Mouse (Mus musculus) neural tube, embryonic 13.5 days (tissue): ENCODE measurements around the gene Gm42417. TPM values are rescaled to one million over a fixed set of nuclear protein-coding genes. Genes with fewer than 3 reads are reported as not detected.

Source experiments
- ATAC-seq: fragments of 200-750 bp; cut with Nextera tagmentation; 2 replicates; pipeline ENCODE4 v1.8.0; 2017; ENCODE audit warnings: low read depth, mild to moderate bottlenecking, moderate TSS enrichment, moderate library complexity
- H3K27ac ChIP-seq: fragments of 300-500 bp; sonication (generic); replicated peaks from 2 replicates; pipeline ENCODE4 v1.5.1; 2015; ENCODE audit warnings: moderate library complexity, mild to moderate bottlenecking, inconsistent platforms
- H3K27me3 ChIP-seq: fragments of 300-500 bp; sonication (generic); 2 replicates; pipeline ENCODE4 v1.6.1; 2015; ENCODE audit warnings: mild to moderate bottlenecking, inconsistent platforms
- H3K36me3 ChIP-seq: fragments of 300-500 bp; sonication (generic); 2 replicates; pipeline ENCODE4 v1.6.1; 2015; ENCODE audit warnings: mild to moderate bottlenecking, inconsistent platforms
- H3K4me1 ChIP-seq: fragments of 300-500 bp; sonication (generic); replicated peaks from 2 replicates; pipeline ENCODE4 v1.6.1; 2015; ENCODE audit warnings: inconsistent platforms
- H3K4me2 ChIP-seq: fragments of 300-500 bp; sonication (generic); 2 replicates; pipeline ENCODE4 v1.6.1; 2015; ENCODE audit warnings: inconsistent platforms, mild to moderate bottlenecking, moderate library complexity
- H3K4me3 ChIP-seq: fragments of 300-500 bp; sonication (generic); 2 replicates; pipeline ENCODE4 v1.5.1; 2015; ENCODE audit warnings: mild to moderate bottlenecking, inconsistent platforms
- H3K9ac ChIP-seq: fragments of 300-500 bp; sonication (generic); 2 replicates; pipeline ENCODE4 v1.6.1; 2015; ENCODE audit warnings: moderate library complexity, mild to moderate bottlenecking, inconsistent platforms
- H3K9me3 ChIP-seq: fragments of 300-500 bp; sonication (generic); 2 replicates; pipeline ENCODE4 v1.6.1; 2016; ENCODE audit warnings: inconsistent platforms
- WGBS: fragments of 180-500 bp; shearing (Covaris S2); methylation state at CpG from one replicate; pipeline ENCODE4 v1.1.7; 2015; 5-methylcytosine and 5-hydroxymethylcytosine counted together
- polyA plus RNA-seq: library from polyadenylated mRNA; unstranded; fragments of >200 nt; fragmentation: Nextera tagmentation; extraction: Ambion mirVana; gene quantifications from 2 replicates; pipeline ENCODE4 v1.2.1, GENCODE M21; 2015

The Gm42417 gene
- polyA plus RNA-seq, 1 experiment from 2014 or later, result 0.32 TPM

- Histone ChIP-seq H3K9ac (peak overlapping the region; percentile 48; the same call in 1 of the 2 replicates), H3K27me3 (no peaks in the 10 kb centered on the region), H3K4me2 (no peak overlapping the region), H3K4me1 (peaks cover 62% of the 10 kb centered on the region), H3K27ac (no peak overlapping the region), H3K4me3 (no peak overlapping the region), H3K9me3 (no peaks in the 10 kb centered on the region), H3K36me3 (peaks cover 71% of the 10 kb centered on the region)
- no peak for ATAC-seq
- WGBS, result 75% methylated on average over 20 of the region's 20 CpGs
Measured at GRCm38 (mm10) chr1:36550075-36550863, 11.0 kb upstream of the Gm42417 start.

DNA sequence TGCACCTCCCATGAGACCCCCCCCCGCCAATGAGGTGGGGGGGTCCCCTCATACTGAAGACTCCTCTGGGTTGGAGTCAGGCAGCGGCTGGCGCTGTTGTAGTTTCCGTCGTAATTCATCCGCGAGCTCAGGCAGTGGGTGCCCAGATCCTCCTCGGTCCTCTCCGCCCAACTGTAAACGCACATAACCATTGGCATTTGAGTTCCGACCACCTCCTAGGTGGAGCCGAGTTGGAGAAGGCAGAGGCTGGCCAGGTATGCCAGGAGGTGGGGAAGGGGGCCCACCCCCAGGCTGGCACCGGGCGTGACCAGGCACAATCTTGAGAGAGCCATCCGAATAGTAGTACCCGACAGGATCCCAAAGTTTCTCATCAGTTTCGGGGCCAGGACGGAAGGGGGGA lies 10.3 kb upstream of the Gm42417 start:
- Histone ChIP-seq H3K36me3 (peaks cover 64% of the 10 kb centered on the region), H3K27me3 (no peaks in the 10 kb centered on the region), H3K9me3 (no peaks in the 10 kb centered on the region), H3K4me3 (no peak overlapping the region), H3K4me2 (0 out of 2 replicates have a peak overlapping the region, but pooled peaks have one; percentile 9), H3K9ac (peak overlapping the region; percentile 48; the same call in 1 of the 2 replicates), H3K27ac (no peak overlapping the region), H3K4me1 (peaks cover 54% of the 10 kb centered on the region)
- ATAC-seq, result no peak
- 75% methylated on average over 18 of the region's 18 CpGs for WGBS

- no peak for ATAC-seq
- H3K36me3 ChIP-seq, result peaks cover 56% of the 10 kb centered on the region
- peak overlapping the region; percentile 82 for H3K27ac ChIP-seq
- no peaks in the 10 kb centered on the region for H3K27me3 ChIP-seq
- H3K4me1 ChIP-seq, result peaks cover 47% of the 10 kb centered on the region
- H3K9ac ChIP-seq, result peak overlapping the region; percentile 48
- no peaks in the 10 kb centered on the region for H3K9me3 ChIP-seq
- H3K4me2 ChIP-seq, result peak overlapping the region; percentile 9; the same call in 1 of the 2 replicates
- 50% methylated on average over 8 of the region's 8 CpGs for WGBS
- no peak overlapping the region for H3K4me3 ChIP-seq
Measured at GRCm38 (mm10) chr1:36548771-36549170, 9.5 kb upstream of the Gm42417 start.

- H3K4me3 ChIP-seq, result no peak overlapping the region
- H3K27me3 ChIP-seq, result no peaks in the 10 kb centered on the region
- no peaks in the 10 kb centered on the region for H3K9me3 ChIP-seq
- WGBS, result 31% methylated on average over 9 of the region's 9 CpGs
- H3K27ac ChIP-seq, result peak overlapping the region; percentile 82
- H3K9ac ChIP-seq, result peak overlapping the region; percentile 48
- H3K4me1 ChIP-seq, result peaks cover 42% of the 10 kb centered on the region
- H3K4me2 ChIP-seq, result peak overlapping the region; percentile 9; the same call in 1 of the 2 replicates
- no peak for ATAC-seq
- H3K36me3 ChIP-seq, result peaks cover 50% of the 10 kb centered on the region
Measured at GRCm38 (mm10) chr1:36547981-36548598, 8.9 kb upstream of the Gm42417 start.

DNA sequence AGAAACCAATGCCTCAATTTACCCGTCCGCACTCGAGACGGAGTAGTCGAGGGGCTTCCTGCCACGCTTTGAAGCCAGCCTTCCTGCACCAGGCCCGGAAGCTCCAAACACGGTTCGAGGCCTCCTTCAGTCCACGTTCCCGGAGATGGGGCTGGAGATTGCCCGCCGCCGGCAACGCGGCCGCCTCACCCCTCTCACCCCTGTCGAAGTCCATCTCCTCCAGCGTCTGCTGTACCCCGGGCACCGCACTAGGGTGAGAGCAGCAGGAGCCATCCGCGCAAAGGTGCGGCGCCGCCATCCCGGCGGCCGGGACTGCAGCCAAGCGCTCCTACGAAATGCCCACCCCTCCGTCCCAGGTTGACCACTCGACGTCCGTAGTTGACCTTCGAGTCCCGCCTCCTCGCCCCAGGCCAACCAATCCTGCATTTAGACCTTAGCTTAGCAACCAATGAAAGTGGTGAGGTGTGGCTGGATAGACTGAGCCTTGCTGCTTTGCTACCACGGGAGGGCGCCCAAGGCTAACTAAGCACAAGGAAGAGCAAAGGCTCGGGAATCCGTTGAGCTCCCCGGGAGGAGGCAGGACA lies 7.8 kb upstream of the Gm42417 start, which contains the start of gene Ankrd39:
Ankrd39 (minus strand) TSS at position 558 of the 584 bp plus-strand sequence.
- peak within 1 kb of the TSS; percentile 56 for H3K4me2 ChIP-seq
- H3K27ac ChIP-seq, result peak within 1 kb of the TSS; percentile 82
- peak; percentile 96 for ATAC-seq
- no peaks in the 10 kb centered on the region for H3K9me3 ChIP-seq
- H3K4me3 ChIP-seq, result peak within 1 kb of the TSS; percentile 56
- H3K4me1 ChIP-seq, result peaks cover 42% of the 10 kb centered on the region
- WGBS, result under 1% methylated on average over 43 of the region's 43 CpGs
- peak within 1 kb of the TSS; percentile 80 for H3K9ac ChIP-seq
- peaks cover 41% of the 10 kb centered on the region for H3K36me3 ChIP-seq
- H3K27me3 ChIP-seq, result no peaks in the 10 kb centered on the region

GRCm38 (mm10) chr1:36545845-36546600 lies 6.8 kb upstream of the Gm42417 start:
- no peak overlapping the region for H3K27ac ChIP-seq
- 66% methylated on average over 19 of the region's 19 CpGs for WGBS
- no peak for ATAC-seq

GRCm38 (mm10) chr1:36545382-36545781 lies 6.2 kb upstream of the Gm42417 start:
- Histone ChIP-seq H3K4me1 (peaks cover 42% of the 10 kb centered on the region), H3K4me3 (no peak overlapping the region), H3K36me3 (peaks cover 39% of the 10 kb centered on the region), H3K27ac (no peak overlapping the region), H3K27me3 (no peaks in the 10 kb centered on the region), H3K9me3 (no peaks in the 10 kb centered on the region), H3K9ac (no peak overlapping the region), H3K4me2 (0 out of 2 replicates have a peak overlapping the region, but pooled peaks have one; percentile 56)
- no peak for ATAC-seq
- WGBS, result 76% methylated on average over 2 of the region's 2 CpGs

More at GRCm38 (mm10) chr1:36545845-36546600, 6.8 kb upstream of the Gm42417 start:
- Histone ChIP-seq H3K4me3 (peak overlapping the region; percentile 56), H3K27me3 (no peaks in the 10 kb centered on the region), H3K36me3 (peaks cover 40% of the 10 kb centered on the region), H3K9ac (peak overlapping the region; percentile 80), H3K9me3 (no peaks in the 10 kb centered on the region), H3K4me2 (peak overlapping the region; percentile 56), H3K4me1 (peaks cover 42% of the 10 kb centered on the region)

GRCm38 (mm10) chr1:36542925-36543324 lies 3.7 kb upstream of the Gm42417 start:
- H3K9ac ChIP-seq, result no peak overlapping the region
- no peak for ATAC-seq

GRCm38 (mm10) chr1:36541844-36542243 lies 2.6 kb upstream of the Gm42417 start:
- peaks cover 13% of the 10 kb centered on the region for H3K4me1 ChIP-seq
- H3K27ac ChIP-seq, result no peak overlapping the region
- H3K9me3 ChIP-seq, result no peaks in the 10 kb centered on the region
- H3K9ac ChIP-seq, result no peak overlapping the region
- ATAC-seq, result no peak
- no peak overlapping the region for H3K4me2 ChIP-seq
- peaks cover 40% of the 10 kb centered on the region for H3K36me3 ChIP-seq
- H3K4me3 ChIP-seq, result no peak overlapping the region
- H3K27me3 ChIP-seq, result no peaks in the 10 kb centered on the region
- 87% methylated on average over 16 of the region's 16 CpGs for WGBS

More at GRCm38 (mm10) chr1:36542925-36543324, 3.7 kb upstream of the Gm42417 start:
- Histone ChIP-seq H3K4me1 (peaks cover 20% of the 10 kb centered on the region), H3K4me2 (no peak overlapping the region), H3K9me3 (no peaks in the 10 kb centered on the region), H3K27me3 (no peaks in the 10 kb centered on the region), H3K36me3 (peaks cover 36% of the 10 kb centered on the region), H3K4me3 (no peak overlapping the region), H3K27ac (no peak overlapping the region)
- 89% methylated on average over 9 of the region's 9 CpGs for WGBS

GRCm38 (mm10) chr1:36540807-36541206 lies 1.6 kb upstream of the Gm42417 start:
- 92% methylated on average over 12 of the region's 12 CpGs for WGBS
- Histone ChIP-seq H3K27me3 (no peaks in the 10 kb centered on the region), H3K4me2 (no peak overlapping the region), H3K27ac (no peak overlapping the region), H3K4me1 (peaks cover 5% of the 10 kb centered on the region), H3K36me3 (peaks cover 40% of the 10 kb centered on the region), H3K4me3 (no peak overlapping the region), H3K9ac (no peak overlapping the region), H3K9me3 (no peaks in the 10 kb centered on the region)
- ATAC-seq, result no peak

DNA sequence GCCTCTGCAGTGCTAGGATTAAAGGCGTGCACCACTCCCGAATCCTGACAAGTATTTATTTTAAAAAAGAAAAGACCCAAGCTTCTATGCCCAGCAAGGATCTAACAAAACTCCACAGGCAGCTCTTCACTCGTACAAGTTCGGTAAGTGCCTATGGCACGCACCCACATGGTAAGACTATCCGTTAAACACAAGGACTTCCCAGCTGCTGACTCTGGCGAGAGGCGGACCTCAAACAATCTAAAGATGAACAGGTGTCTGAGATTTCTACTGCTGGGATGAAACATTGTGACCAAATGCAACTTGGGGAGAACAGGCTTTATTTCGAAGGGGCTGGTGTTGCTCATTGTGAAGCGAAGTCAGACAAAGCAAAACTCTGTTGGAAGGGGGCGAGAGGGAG lies 903 bp upstream of the Gm42417 start:
- Histone ChIP-seq H3K4me3 (no peak overlapping the region), H3K9me3 (no peaks in the 10 kb centered on the region), H3K4me2 (no peak overlapping the region), H3K9ac (no peak overlapping the region), H3K4me1 (no peaks in the 10 kb centered on the region), H3K27me3 (no peaks in the 10 kb centered on the region), H3K36me3 (peaks cover 40% of the 10 kb centered on the region), H3K27ac (no peak overlapping the region)
- no peak for ATAC-seq
- WGBS, result 90% methylated on average over 11 of the region's 11 CpGs
